Mouse (Mus musculus) kidney, postnatal 0 days (tissue): ENCODE data around the gene Pard3. TPM values are rescaled to one million over a fixed set of nuclear protein-coding genes. Genes with fewer than 3 reads are reported as not detected.

Experiments
- ATAC-seq: fragments of 200-750 bp; cut with Nextera tagmentation; replicated peaks from 2 replicates; pipeline ENCODE4 v1.8.0; 2017; ENCODE audit warnings: low read depth, moderate number of reproducible peaks, moderate TSS enrichment, moderate library complexity; ENCODE audit not compliant: low FRiP score
- DNase-seq: peaks from one replicate; pipeline ENCODE4 v3.0.0-alpha.2; 2016; ENCODE audit warnings: low spot score
- H3K27ac ChIP-seq: fragments of 300-500 bp; sonication (generic); 2 replicates; pipeline ENCODE4 v1.5.1; 2014; ENCODE audit warnings: mild to moderate bottlenecking
- H3K27me3 ChIP-seq: fragments of 300-500 bp; sonication (generic); 2 replicates; pipeline ENCODE4 v1.6.1; 2014; ENCODE audit warnings: low read length, mixed read lengths; ENCODE audit not compliant: insufficient read depth
- H3K36me3 ChIP-seq: fragments of 300-500 bp; sonication (generic); 2 replicates; pipeline ENCODE4 v1.6.1; 2014; ENCODE audit warnings: low read length, mixed read lengths; ENCODE audit not compliant: insufficient read depth
- H3K4me1 ChIP-seq: fragments of 300-500 bp; sonication (generic); replicated peaks from 2 replicates; pipeline ENCODE4 v1.6.1; 2014; ENCODE audit warnings: antibody characterized with exemption, low read length, mixed read lengths; ENCODE audit not compliant: insufficient read depth
- H3K4me2 ChIP-seq: fragments of 300-500 bp; sonication (generic); 2 replicates; pipeline ENCODE4 v1.6.1; 2014; ENCODE audit warnings: mild to moderate bottlenecking, low read length, moderate library complexity, mixed read lengths
- H3K4me3 ChIP-seq: fragments of 300-500 bp; sonication (generic); replicated peaks from 2 replicates; pipeline ENCODE4 v1.5.1; 2014; ENCODE audit warnings: low read depth, low read length
- H3K9ac ChIP-seq: fragments of 300-500 bp; sonication (generic); 2 replicates; pipeline ENCODE4 v1.6.1; 2014; ENCODE audit warnings: low read depth, low read length
- H3K9me3 ChIP-seq: fragments of 300-500 bp; sonication (generic); replicated peaks from 2 replicates; pipeline ENCODE4 v1.6.1; 2016; ENCODE audit warnings: low read length, inconsistent platforms, mixed read lengths
- CTCF ChIP-seq: IDR thresholded peaks from 2 replicates; pipeline ENCODE4 v1.5.1; 2016; ENCODE audit warnings: antibody characterized with exemption, low read depth, mild to moderate bottlenecking, moderate library complexity
- WGBS: fragments of 180-500 bp; shearing (Covaris S2); extraction: QIAGEN DNeasy Blood & Tissue Kit; methylation state at CpG from one replicate; pipeline ENCODE4 v1.1.7; 2014; 5-methylcytosine and 5-hydroxymethylcytosine counted together
- polyA plus RNA-seq: library from polyadenylated mRNA; unstranded; fragments of >200 nt; fragmentation: Nextera tagmentation; extraction: Ambion mirVana; gene quantifications from 2 replicates; pipeline ENCODE4 v1.2.1, GENCODE M21; 2015

Gene Pard3
- polyA plus RNA-seq, 1 experiment from 2014 or later = 23.1 TPM

GRCm38 (mm10) chr8:127125686-127126683 is 62.3 kb downstream of the Pard3 start:
- H3K4me1 ChIP-seq = peaks cover 25% of the 10 kb centered on the region
- H3K36me3 ChIP-seq = no peaks in the 10 kb centered on the region
- H3K4me3 ChIP-seq = no peak overlapping the region
- no peaks in the 10 kb centered on the region for H3K27me3 ChIP-seq
- H3K4me2 ChIP-seq = no peak overlapping the region
- DNase-seq = no peak
- H3K9ac ChIP-seq = no peak overlapping the region
- no peak for TF ChIP-seq CTCF
- no peak for ATAC-seq
- H3K9me3 ChIP-seq = no peaks in the 10 kb centered on the region
- 44% methylated on average over 11 of the region's 11 CpGs for whole genome bisulfite sequencing
- H3K27ac ChIP-seq = 0 out of 2 replicates have a peak overlapping the region, but pooled peaks have one; percentile 36

GRCm38 (mm10) chr8:127128781-127129396 is 65.2 kb downstream of the Pard3 start:
- Histone ChIP-seq H3K4me2 (no peak overlapping the region), H3K4me3 (no peak overlapping the region), H3K4me1 (peaks cover 28% of the 10 kb centered on the region), H3K27me3 (no peaks in the 10 kb centered on the region), H3K27ac (no peak overlapping the region), H3K9ac (no peak overlapping the region), H3K9me3 (no peaks in the 10 kb centered on the region), H3K36me3 (no peaks in the 10 kb centered on the region)
- no peak for DNase-seq
- no peak for ATAC-seq
- no peak for TF ChIP-seq CTCF
- WGBS = 25% methylated on average over 8 of the region's 8 CpGs

DNA sequence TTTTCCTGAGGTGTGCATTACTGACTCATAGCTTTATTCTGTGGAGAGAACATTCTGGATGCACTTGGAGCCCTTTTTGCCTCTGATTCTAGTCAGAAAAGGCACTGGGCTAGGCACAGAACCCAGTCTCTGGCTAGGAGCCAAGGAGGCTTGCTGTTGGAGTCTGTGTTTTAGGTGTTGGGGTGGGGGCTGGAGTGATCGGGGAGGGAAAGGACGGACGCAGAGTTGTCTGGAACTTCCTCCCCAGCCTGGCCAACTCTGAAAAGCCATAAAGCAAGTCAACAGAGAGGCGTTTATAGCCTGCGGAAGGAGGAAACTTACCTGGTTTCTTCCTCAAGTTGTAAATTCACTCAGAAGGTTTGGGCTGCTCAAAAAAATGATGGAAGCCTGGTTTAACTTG is 70.6 kb downstream of the Pard3 start:
- no peak overlapping the region for H3K4me3 ChIP-seq
- no peak overlapping the region for H3K9ac ChIP-seq
- no peak for DNase-seq
- H3K4me2 ChIP-seq = no peak overlapping the region
- H3K36me3 ChIP-seq = no peaks in the 10 kb centered on the region
- peak overlapping the region; percentile 50; the same call in 1 of the 2 replicates for H3K27ac ChIP-seq
- ATAC-seq = no peak
- WGBS = 9% methylated on average over 5 of the region's 5 CpGs
- TF ChIP-seq CTCF = no peak
- no peaks in the 10 kb centered on the region for H3K9me3 ChIP-seq
- peaks cover 27% of the 10 kb centered on the region for H3K4me1 ChIP-seq
- no peaks in the 10 kb centered on the region for H3K27me3 ChIP-seq

GRCm38 (mm10) chr8:127136201-127136600 is 72.5 kb downstream of the Pard3 start:
- TF ChIP-seq CTCF = no peak

DNA sequence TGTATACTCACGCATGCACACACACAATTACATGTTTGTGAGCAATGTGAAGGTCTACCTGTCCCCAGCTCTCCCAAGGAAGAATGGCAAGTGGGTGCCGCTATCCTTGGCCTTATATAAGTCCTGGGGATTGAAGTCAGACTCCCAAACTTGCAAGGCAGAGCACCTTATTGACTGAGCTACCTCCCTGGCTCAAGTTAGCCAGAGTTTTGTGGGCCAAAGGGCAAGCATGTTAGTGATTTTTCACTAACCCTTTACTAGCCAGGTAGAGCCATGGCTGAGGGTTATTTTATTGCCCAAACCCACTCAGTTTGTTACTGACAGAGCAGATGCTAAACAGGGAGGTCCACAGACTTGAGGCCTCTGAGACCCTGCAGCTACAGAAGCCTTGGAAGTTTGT is 73.1 kb downstream of the Pard3 start:
- Histone ChIP-seq H3K4me1 (peaks cover 16% of the 10 kb centered on the region), H3K27ac (peak overlapping the region; percentile 19; the same call in 1 of the 2 replicates), H3K36me3 (no peaks in the 10 kb centered on the region), H3K9me3 (no peaks in the 10 kb centered on the region), H3K4me3 (no peak overlapping the region), H3K27me3 (no peaks in the 10 kb centered on the region), H3K4me2 (no peak overlapping the region), H3K9ac (no peak overlapping the region)
- no peak for TF ChIP-seq CTCF
- WGBS = 89% methylated on average over 2 of the region's 2 CpGs
- ATAC-seq = no peak
- DNase-seq = no peak

More at GRCm38 (mm10) chr8:127136201-127136600, 72.5 kb downstream of the Pard3 start:
- 62% methylated on average over 2 of the region's 2 CpGs for WGBS
- Histone ChIP-seq H3K9me3 (no peaks in the 10 kb centered on the region), H3K36me3 (no peaks in the 10 kb centered on the region), H3K4me2 (no peak overlapping the region), H3K27me3 (no peaks in the 10 kb centered on the region), H3K27ac (no peak overlapping the region), H3K4me1 (peaks cover 16% of the 10 kb centered on the region), H3K9ac (no peak overlapping the region), H3K4me3 (no peak overlapping the region)
- ATAC-seq (no peak), DNase-seq (no peak)

GRCm38 (mm10) chr8:127139154-127139553 is 75.5 kb downstream of the Pard3 start:
- Histone ChIP-seq H3K9me3 (no peaks in the 10 kb centered on the region), H3K27ac (no peak overlapping the region), H3K27me3 (no peaks in the 10 kb centered on the region), H3K4me2 (no peak overlapping the region), H3K4me3 (no peak overlapping the region), H3K9ac (no peak overlapping the region), H3K36me3 (no peaks in the 10 kb centered on the region), H3K4me1 (peaks cover 12% of the 10 kb centered on the region)
- ATAC-seq (peak; percentile 46; the same call in 1 of the 2 replicates), DNase-seq (peak; percentile 89)
- WGBS = 7% methylated on average over 1 of the region's 1 CpGs
- peak; percentile 94 for TF ChIP-seq CTCF
